Mouse (Mus musculus): ENCODE measurements around the gene Snd1. TPM values are rescaled to one million over a fixed set of nuclear protein-coding genes. Genes with fewer than 3 reads are reported as not detected.

Snd1 gene
- total RNA-seq, 2 experiments from 2014 or later = 75.4 to 78.4 TPM

- intact Hi-C loops (cut with DNase I) = no loop called here
- no peak for DNase-seq (ENCODE audit: low spot score)
These were observed 199.7 kb downstream of the Snd1 start for GRCm38 (mm10) chr6:28674686-28675085.

GRCm38 (mm10) chr6:28678896-28679295, 204.0 kb downstream of the Snd1 start:
- no peak for DNase-seq (ENCODE audit: low spot score)
- intact Hi-C loops (cut with DNase I) = no loop called here

GRCm38 (mm10) chr6:28680537-28680936, 205.6 kb downstream of the Snd1 start:
- intact Hi-C loops (cut with DNase I) = no loop called here
- DNase-seq (ENCODE audit: low spot score) = no peak

- intact Hi-C loops (cut with DNase I) = no loop called here
- DNase-seq (ENCODE audit: low spot score) = no peak
These were observed 206.8 kb downstream of the Snd1 start for GRCm38 (mm10) chr6:28681521-28682457.

GRCm38 (mm10) chr6:28685052-28685451, 210.1 kb downstream of the Snd1 start:
- no peak for DNase-seq (ENCODE audit: low spot score)
- intact Hi-C loops (cut with DNase I) = no loop called here

GRCm38 (mm10) chr6:28685745-28686144, 210.8 kb downstream of the Snd1 start:
- intact Hi-C loops (cut with DNase I) = no loop called here
- DNase-seq (ENCODE audit: low spot score) = no peak

- DNase-seq (ENCODE audit: low spot score) = no peak
- intact Hi-C loops (cut with DNase I) = no loop called here
These were observed 212.8 kb downstream of the Snd1 start for GRCm38 (mm10) chr6:28687776-28688175.

GRCm38 (mm10) chr6:28692659-28693058, 217.7 kb downstream of the Snd1 start:
- DNase-seq (ENCODE audit: low spot score) = no peak
- intact Hi-C loops (cut with DNase I) = no loop called here

- DNase-seq (ENCODE audit: low spot score) = no peak
- intact Hi-C loops (cut with DNase I) = no loop called here
These were observed 222.3 kb downstream of the Snd1 start for GRCm38 (mm10) chr6:28697214-28697613.

- DNase-seq (ENCODE audit: low spot score) = no peak
- intact Hi-C loops (cut with DNase I) = no loop called here
These were observed 229.7 kb downstream of the Snd1 start for GRCm38 (mm10) chr6:28704612-28705011.

- intact Hi-C loops (cut with DNase I) = no loop called here
- DNase-seq (ENCODE audit: low spot score) = no peak
These were observed 230.6 kb downstream of the Snd1 start for GRCm38 (mm10) chr6:28705384-28706107.

GRCm38 (mm10) chr6:28706108-28706975, 231.4 kb downstream of the Snd1 start:
- DNase-seq (ENCODE audit: low spot score) = no peak
- intact Hi-C loops (cut with DNase I) = no loop called here

- no peak for DNase-seq (ENCODE audit: low spot score)
- intact Hi-C loops (cut with DNase I) = no loop called here
These were observed 232.1 kb downstream of the Snd1 start for GRCm38 (mm10) chr6:28706976-28707592.

GRCm38 (mm10) chr6:28710035-28710434, 235.1 kb downstream of the Snd1 start:
- intact Hi-C loops (cut with DNase I) = no loop called here
- DNase-seq (ENCODE audit: low spot score) = no peak

- intact Hi-C loops (cut with DNase I) = no loop called here
- no peak for DNase-seq (ENCODE audit: low spot score)
These were observed 242.4 kb downstream of the Snd1 start for GRCm38 (mm10) chr6:28717203-28717844.

- no peak for DNase-seq (ENCODE audit: low spot score)
- intact Hi-C loops (cut with DNase I) = no loop called here
These were observed 242.9 kb downstream of the Snd1 start for GRCm38 (mm10) chr6:28717845-28718237.

- intact Hi-C loops (cut with DNase I) = no loop called here
- DNase-seq (ENCODE audit: low spot score) = no peak
These were observed 245.6 kb downstream of the Snd1 start for GRCm38 (mm10) chr6:28720391-28721171.

GRCm38 (mm10) chr6:28723059-28723458, 248.1 kb downstream of the Snd1 start:
- intact Hi-C loops (cut with DNase I) = no loop called here
- DNase-seq (ENCODE audit: low spot score) = no peak

- intact Hi-C loops (cut with DNase I) = no loop called here
- no peak for DNase-seq (ENCODE audit: low spot score)
These were observed 249.8 kb downstream of the Snd1 start for GRCm38 (mm10) chr6:28724776-28725175.
